Comparison of ENCODE assay signal across 8 mouse cellular contexts in the genomic region with DNA sequence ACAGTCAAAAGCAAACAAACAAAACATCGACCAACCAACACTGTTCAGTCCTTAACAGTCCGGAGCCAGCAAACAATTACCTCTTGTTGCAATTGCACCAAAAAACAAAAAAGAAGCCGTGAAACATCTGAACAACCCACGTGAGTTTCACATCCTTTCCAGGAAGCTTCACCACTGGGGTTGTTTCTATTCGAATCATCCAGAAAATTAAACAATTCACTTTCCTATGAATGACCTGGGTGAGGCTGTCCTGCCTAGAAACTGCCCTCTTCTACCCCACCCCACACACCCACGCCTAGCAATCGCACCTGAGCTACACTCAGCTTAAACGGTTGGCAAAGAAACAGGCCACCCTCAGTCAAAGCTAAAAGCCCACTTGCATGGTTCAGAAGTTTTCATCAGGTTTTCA. TPM values are rescaled to one million over a fixed set of nuclear protein-coding genes. Genes with fewer than 3 reads are reported as not detected.
DNase-seq lines count a peak whose midpoint lies in the region; ATAC-seq and TF ChIP-seq lines count a peak whose summit lies in the region.

No protein-coding gene starts in this region.

- TF ChIP-seq CTCF in CH12.LX (conservative IDR thresholded peaks at IDR 0.05 in 1 of 2, IDR thresholded peaks at IDR 0.05 in 1 of 2; ENCODE audit: low read depth in 2 of 2, low read length in 2 of 2), result no peak

- 39% methylated on average over 8 of the region's 8 CpGs for WGBS in forebrain, embryonic 11.5 days
- WGBS in limb, embryonic 11.5 days, result 47% methylated on average over 8 of the region's 8 CpGs
- WGBS in midbrain, embryonic 14.5 days, result 37% methylated on average over 8 of the region's 8 CpGs

- H3K9me3 ChIP-seq in CH12.LX (replicated peaks; ENCODE audit: low read length), result no peaks in the 10 kb centered on the region
- no peaks in the 10 kb centered on the region for H3K9me3 ChIP-seq in forebrain, embryonic 11.5 days (ENCODE audit: control insufficient read depth, low read length)
- no peaks in the 10 kb centered on the region for H3K9me3 ChIP-seq in limb, embryonic 11.5 days (ENCODE audit: control insufficient read depth, low read length)
- H3K9me3 ChIP-seq in midbrain, embryonic 14.5 days (ENCODE audit: control insufficient read depth, low read length), result no peaks in the 10 kb centered on the region

- no peak for TF ChIP-seq POLR2A in CH12.LX (IDR thresholded peaks at IDR 0.05; ENCODE audit: low read depth, low read length)

- H3K27me3 ChIP-seq in CH12.LX (replicated peaks), result no peaks in the 10 kb centered on the region
- H3K27me3 ChIP-seq in forebrain, embryonic 11.5 days (ENCODE audit: control insufficient read depth, insufficient read depth, low read length), result no peaks in the 10 kb centered on the region
- no peaks in the 10 kb centered on the region for H3K27me3 ChIP-seq in limb, embryonic 11.5 days (ENCODE audit: control insufficient read depth, insufficient read depth, low read length)
- H3K27me3 ChIP-seq in midbrain, embryonic 14.5 days (ENCODE audit: control insufficient read depth, insufficient read depth, low read length), result no peaks in the 10 kb centered on the region

- H3K27ac ChIP-seq in CH12.LX (ENCODE audit: insufficient read depth, low read depth), result no peak overlapping the region
- no peak overlapping the region for H3K27ac ChIP-seq in forebrain, embryonic 11.5 days (ENCODE audit: low read depth, low read length)
- H3K27ac ChIP-seq in limb, embryonic 11.5 days (replicated peaks; ENCODE audit: low read depth, low read length), result no peak overlapping the region
- H3K27ac ChIP-seq in midbrain, embryonic 14.5 days (replicated peaks; ENCODE audit: low read depth, low read length), result no peak overlapping the region

- H3K4me1 ChIP-seq in CH12.LX (ENCODE audit: control insufficient read depth in 1 of 2, insufficient read depth in 2 of 2), result peaks cover 3 to 21% of the 10 kb centered on the region in 2 experiments
- peaks cover 3% of the 10 kb centered on the region; the same call in 1 of the 2 replicates for H3K4me1 ChIP-seq in forebrain, embryonic 11.5 days (replicated peaks; ENCODE audit: control insufficient read depth, insufficient read depth, low read length)
- 0 out of 2 replicates have a peak, but pooled peaks cover 2% of the 10 kb centered on the region for H3K4me1 ChIP-seq in limb, embryonic 11.5 days (ENCODE audit: control insufficient read depth, insufficient read depth, low read length)
- peaks cover 8% of the 10 kb centered on the region for H3K4me1 ChIP-seq in midbrain, embryonic 14.5 days (ENCODE audit: control insufficient read depth, insufficient read depth, low read length)

- DNase-seq in embryo, embryonic 10 days (ENCODE audit: low spot score), result peak; percentile 6
- no peak for DNase-seq in embryo, embryonic 10.5 days (ENCODE audit: low spot score)
- peak; percentile 37 for DNase-seq in CH12.LX (ENCODE audit: extremely low read depth)
- no peak for DNase-seq in forebrain, embryonic 11.5 days (ENCODE audit: low spot score)
- DNase-seq in limb, embryonic 11.5 days (ENCODE audit: low spot score), result no peak
- DNase-seq in midbrain, embryonic 14.5 days, result no peak
- DNase-seq in c-Kit-positive CD71-positive TER-119-positive erythroid progenitor cells, embryonic 14.5 days (ENCODE audit: low spot score), result no peak
- DNase-seq in frontal cortex, postnatal 14 days (ENCODE audit: low spot score in 2 of 2), result no peak

- peak overlapping the region; percentile 84 for H3K9ac ChIP-seq in CH12.LX (ENCODE audit: insufficient read depth, low read depth)
- peak overlapping the region; percentile 89; the same call in 1 of the 2 replicates for H3K9ac ChIP-seq in forebrain, embryonic 11.5 days (ENCODE audit: low read length)
- peak overlapping the region; percentile 90; the same call in 1 of the 2 replicates for H3K9ac ChIP-seq in limb, embryonic 11.5 days (ENCODE audit: low read length)
- H3K9ac ChIP-seq in midbrain, embryonic 14.5 days (replicated peaks; ENCODE audit: low read length), result peak overlapping the region; percentile 85; the same call in 1 of the 2 replicates

- peak; percentile 37 for ATAC-seq in forebrain, embryonic 11.5 days (replicated peaks; ENCODE audit: low FRiP score)
- ATAC-seq in limb, embryonic 11.5 days (ENCODE audit: insufficient number of reproducible peaks, low FRiP score, low TSS enrichment, low read depth), result peak; percentile 37
- ATAC-seq in midbrain, embryonic 14.5 days (ENCODE audit: low FRiP score, low TSS enrichment), result no peak

- peak; percentile 73 for TF ChIP-seq EP300 in CH12.LX (IDR thresholded peaks at IDR 0.05; ENCODE audit: low read length)

- peak overlapping the region; percentile 85 to 93 (median 92) for H3K4me3 ChIP-seq in CH12.LX (replicated peaks in 1 of 3; ENCODE audit: low read depth in 2 of 3, low read length in 2 of 3, poor library complexity in 1 of 3)
- peak overlapping the region; percentile 67 for H3K4me3 ChIP-seq in forebrain, embryonic 11.5 days (ENCODE audit: low read depth, low read length)
- peak overlapping the region; percentile 72 for H3K4me3 ChIP-seq in limb, embryonic 11.5 days (ENCODE audit: low read depth, low read length)
- H3K4me3 ChIP-seq in midbrain, embryonic 14.5 days (replicated peaks; ENCODE audit: low read depth, low read length), result peak overlapping the region; percentile 77

- peak overlapping the region; percentile 97 for H3K4me2 ChIP-seq in CH12.LX (ENCODE audit: insufficient read depth, low read depth, poor library complexity, severe bottlenecking)
- H3K4me2 ChIP-seq in forebrain, embryonic 11.5 days (ENCODE audit: low read depth, low read length, severe bottlenecking), result peak overlapping the region; percentile 67
- H3K4me2 ChIP-seq in limb, embryonic 11.5 days (ENCODE audit: low read depth, severe bottlenecking), result peak overlapping the region; percentile 58
- H3K4me2 ChIP-seq in midbrain, embryonic 14.5 days (ENCODE audit: low read length), result peak overlapping the region; percentile 68

- peaks cover 15 to 23% of the 10 kb centered on the region in 2 experiments for H3K36me3 ChIP-seq in CH12.LX (replicated peaks in 1 of 2; ENCODE audit: control insufficient read depth in 1 of 2, insufficient read depth in 1 of 2, low read length in 1 of 2)
- H3K36me3 ChIP-seq in forebrain, embryonic 11.5 days (ENCODE audit: control insufficient read depth, insufficient read depth, low read length), result no peaks in the 10 kb centered on the region
- no peaks in the 10 kb centered on the region for H3K36me3 ChIP-seq in limb, embryonic 11.5 days (ENCODE audit: control insufficient read depth, insufficient read depth, low read length)
- H3K36me3 ChIP-seq in midbrain, embryonic 14.5 days (ENCODE audit: control insufficient read depth, insufficient read depth, low read length), result peaks cover 10% of the 10 kb centered on the region

- H3K79me2 ChIP-seq in CH12.LX (replicated peaks; ENCODE audit: control insufficient read depth, extremely low read depth, insufficient read depth, poor library complexity, severe bottlenecking), result peaks cover 6% of the 10 kb centered on the region; the same call in 1 of the 2 replicates

- dilution Hi-C loops in CH12.LX (cut with MboI; ENCODE audit: extremely low pct_ligation_motif_present, extremely low pct_unique_long_range_greater_than_20kb, low sequenced_read_pairs), result no loop called here

- in situ Hi-C loops in CH12.LX (cut with MboI; ENCODE audit: low pct_ligation_motif_present, low pct_unique_long_range_greater_than_20kb, low sequenced_read_pairs), result no loop called here

- no peak for TF ChIP-seq RAD21 in CH12.LX (IDR thresholded peaks at IDR 0.05; ENCODE audit: low read depth, low read length)

TF ChIP-seq in CH12.LX, 34 proteins besides CTCF, POLR2A, EP300 and RAD21 (continues in another document):
- TF ChIP-seq JUND (conservative IDR thresholded peaks at IDR 0.05; ENCODE audit: low read depth, low read length) (peak; percentile 8; the same call in 1 of the 2 replicates), ZMIZ1 (IDR thresholded peaks at IDR 0.05; ENCODE audit: low read depth, low read length) (no peak), ZKSCAN1 (IDR thresholded peaks at IDR 0.05; ENCODE audit: borderline replicate concordance, low read depth, low read length) (no peak), USF1 (IDR thresholded peaks at IDR 0.05; ENCODE audit: low read depth, low read length) (no peak), ZC3H11A (IDR thresholded peaks at IDR 0.05; ENCODE audit: low read depth, low read length) (no peak), NRF1 (IDR thresholded peaks at IDR 0.05; ENCODE audit: low read depth, low read length) (no peak), SMC3 (IDR thresholded peaks at IDR 0.05; ENCODE audit: low read depth, low read length) (no peak), MYC (IDR thresholded peaks at IDR 0.05; ENCODE audit: low read depth, low read length) (no peak; the same call in 1 of the 2 replicates), SIN3A (IDR thresholded peaks at IDR 0.05; ENCODE audit: low read length) (peak; percentile 74; the same call in 1 of the 2 replicates), BHLHE40 (IDR thresholded peaks at IDR 0.05; ENCODE audit: low read depth, low read length) (peak; percentile 92), USF2 (conservative IDR thresholded peaks at IDR 0.05; ENCODE audit: low read depth, low read length) (no peak), ETS1 (conservative IDR thresholded peaks at IDR 0.05; ENCODE audit: low read depth, low read length) (peak; percentile 45), RCOR1 (conservative IDR thresholded peaks at IDR 0.05; ENCODE audit: low read depth, low read length) (no peak), ELF1 (IDR thresholded peaks at IDR 0.05; ENCODE audit: low read depth, low read length) (no peak; the same call in 1 of the 2 replicates), MAZ (IDR thresholded peaks at IDR 0.05; ENCODE audit: low read depth, low read length) (peak; percentile 59; the same call in 1 of the 2 replicates), POLR2AphosphoS2 (IDR thresholded peaks at IDR 0.05; ENCODE audit: low read depth, low read length) (no peak), MAFK (IDR thresholded peaks at IDR 0.05; ENCODE audit: insufficient replicate concordance, low read length) (0 out of 2 replicates have a peak, but pooled peaks have one; percentile 9), TCF12 (IDR thresholded peaks at IDR 0.05; ENCODE audit: low read depth, low read length) (no peak), GABPA (IDR thresholded peaks at IDR 0.05; ENCODE audit: insufficient replicate concordance, low read depth, low read length) (no peak), ZNF384 (IDR thresholded peaks at IDR 0.05; ENCODE audit: low read depth, low read length) (0 out of 2 replicates have a peak, but pooled peaks have one; percentile 20), NELFE (IDR thresholded peaks at IDR 0.05; ENCODE audit: low read depth, low read length) (no peak)

RNA-seq across cellular contexts. Expression of a gene that starts 9.8 kb away (rescaled TPM):
- total RNA-seq in CH12.LX (2012; rRNA removed) (178 and 229 TPM in 2 replicates), CH12.LX (2014; rRNA removed) (190 and 195 TPM in 2 replicates)
- 203 and 212 TPM in 2 replicates for polyA plus RNA-seq in CH12.LX (2012; ENCODE audit: insufficient read length, low read depth)
- 160 and 167 TPM in 2 replicates for polyA plus RNA-seq in forebrain, embryonic 11.5 days (2014; fragmentation: Nextera tagmentation; extraction: Ambion mirVana)
- 196 and 212 TPM in 2 replicates for polyA plus RNA-seq in limb, embryonic 11.5 days (2014; fragmentation: Nextera tagmentation; extraction: Ambion mirVana)
- polyA plus RNA-seq in midbrain, embryonic 14.5 days (2014; fragmentation: Nextera tagmentation; extraction: Ambion mirVana), result 139 and 148 TPM in 2 replicates

Comparison
In these comparisons a context has a peak if more than half of its experiments do, and no peak if none do; other contexts are left out.
1. DNase-seq: peak in embryo, embryonic 10 days (single experiment) and CH12.LX (single experiment); none in embryo, embryonic 10.5 days (single experiment), forebrain, embryonic 11.5 days (single experiment), limb, embryonic 11.5 days (single experiment), midbrain, embryonic 14.5 days (single experiment), c-Kit-positive CD71-positive TER-119-positive erythroid progenitor cells, embryonic 14.5 days (single experiment) and frontal cortex, postnatal 14 days (0 of 2).
2. Peak in every context shown above with its lines, with median percentiles within 50 percentile points of each other: H3K4me2 ChIP-seq, H3K4me3 ChIP-seq and H3K9ac ChIP-seq.